Mouse (Mus musculus): Measurements from ENCODE around the gene Ptov1.

DNA sequence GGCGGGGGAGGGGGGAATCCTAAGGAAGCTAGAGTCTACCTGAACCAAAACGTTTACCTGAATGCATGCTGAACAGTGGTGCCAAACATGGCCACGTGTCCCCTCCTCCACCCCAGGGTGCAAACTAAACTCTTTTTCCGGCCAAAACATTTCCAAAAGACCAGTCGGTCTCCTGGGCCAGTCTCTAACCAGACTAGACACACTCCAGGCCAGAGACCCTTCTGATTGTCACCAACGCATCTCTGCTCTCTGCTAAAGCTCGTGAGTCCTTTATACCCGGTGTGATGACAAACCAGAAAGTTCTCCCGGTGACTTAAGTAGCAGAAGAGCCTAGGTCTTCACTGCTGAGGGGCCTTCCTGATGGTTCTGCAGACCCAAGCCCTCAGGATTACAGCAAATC, 1.8 kb downstream of the Ptov1 start:
- TF ChIP-seq CTCF (IDR thresholded peaks at IDR 0.05; ENCODE audit: low read depth) (no peak), EP300 (IDR thresholded peaks at IDR 0.05; ENCODE audit: low read depth) (no peak)
